10 mouse cellular contexts compared by ENCODE assay signal in genomic region chr4:41761680-41762079, GRCm38 (mm10). TPM values are rescaled to one million over a fixed set of nuclear protein-coding genes. Genes with fewer than 3 reads are reported as not detected.
DNase-seq lines count a peak whose midpoint lies in the region; ATAC-seq and TF ChIP-seq lines count a peak whose summit lies in the region.
"Had no signal": no experiment of that assay in that cellular context is flagged by ENCODE, and none has a peak within 500 bp of the region (broad histone marks: within the 10 kb centered on the region; RNA-seq: fewer than 3 reads in every experiment).

No protein-coding gene starts in this region.

- peaks cover 38% of the 10 kb centered on the region for H3K4me1 ChIP-seq in kidney, embryonic 16.5 days (ENCODE audit: insufficient read depth, low read length)
- peaks cover 47% of the 10 kb centered on the region for H3K4me1 ChIP-seq in embryonic facial prominence, embryonic 10.5 days
- H3K4me1 ChIP-seq in liver, embryonic 14.5 days (replicated peaks; ENCODE audit: control insufficient read depth in 2 of 2, insufficient read depth in 2 of 2, low read length in 1 of 2) = peaks cover 15 to 24% of the 10 kb centered on the region in 2 experiments
- peaks cover 12% of the 10 kb centered on the region for H3K4me1 ChIP-seq in thymus, adult 2 months (replicated peaks; ENCODE audit: control insufficient read depth, insufficient read depth, low read length)

- no peak for TF ChIP-seq POLR2A in thymus, adult 2 months (IDR thresholded peaks at IDR 0.05; ENCODE audit: control insufficient read depth, extremely low read depth, insufficient read depth, low read length, poor library complexity)

- ATAC-seq in kidney, embryonic 16.5 days (ENCODE audit: low FRiP score, low TSS enrichment) = no peak
- ATAC-seq in liver, embryonic 14.5 days (ENCODE audit: insufficient read depth) = no peak
- ATAC-seq: inflammation-experienced regulatory T-cells, adult 6 months had no signal

- no peak for DNase-seq in kidney, adult 11 months
- DNase-seq in embryonic facial prominence, embryonic 10.5 days (ENCODE audit: low spot score) = peak; percentile 56
- peak; percentile 61 for DNase-seq in forelimb bud, embryonic 11.5 days (ENCODE audit: low read depth, low spot score)
- no peak for DNase-seq in liver, embryonic 14.5 days (ENCODE audit: low read depth in 3 of 3, low spot score in 3 of 3)
- DNase-seq in thymus, adult 2 months = no peak
- no peak for DNase-seq in cerebellum, postnatal 36 days
- no peak for DNase-seq in adrenal gland, postnatal 25 days

- H3K9ac ChIP-seq in kidney, embryonic 16.5 days (replicated peaks; ENCODE audit: low read length) = peak overlapping the region; percentile 71
- no peak overlapping the region for H3K9ac ChIP-seq in liver, embryonic 14.5 days (replicated peaks)

- peak overlapping the region; percentile 65 for H3K4me2 ChIP-seq in kidney, embryonic 16.5 days (replicated peaks; ENCODE audit: low read depth, low read length)
- peak overlapping the region; percentile 70 for H3K4me2 ChIP-seq in liver, embryonic 14.5 days (ENCODE audit: low read depth)

- H3K27ac ChIP-seq in kidney, embryonic 16.5 days (ENCODE audit: low read length) = peak overlapping the region; percentile 92
- H3K27ac ChIP-seq in embryonic facial prominence, embryonic 10.5 days (replicated peaks) = peak overlapping the region; percentile 89
- no peak overlapping the region for H3K27ac ChIP-seq in liver, embryonic 14.5 days
- H3K27ac ChIP-seq in thymus, adult 2 months (ENCODE audit: control insufficient read depth, insufficient read depth, low read length) = no peak overlapping the region

- TF ChIP-seq CTCF in liver, embryonic 14.5 days (IDR thresholded peaks at IDR 0.05; ENCODE audit: low read depth) = no peak
- no peak for TF ChIP-seq CTCF in thymus, adult 2 months (IDR thresholded peaks at IDR 0.05; ENCODE audit: borderline replicate concordance, control insufficient read depth, extremely low read depth, insufficient read depth, low read length, poor library complexity)

- H3K27me3 ChIP-seq in kidney, embryonic 16.5 days (ENCODE audit: insufficient read depth, low read length) = no peaks in the 10 kb centered on the region
- no peaks in the 10 kb centered on the region for H3K27me3 ChIP-seq in embryonic facial prominence, embryonic 10.5 days (replicated peaks; ENCODE audit: low read depth, poor library complexity, severe bottlenecking)
- H3K27me3 ChIP-seq in liver, embryonic 14.5 days (ENCODE audit: control insufficient read depth, insufficient read depth, low read length) = no peaks in the 10 kb centered on the region
- H3K27me3 ChIP-seq in thymus, adult 2 months (ENCODE audit: control insufficient read depth, insufficient read depth, low read length) = no peaks in the 10 kb centered on the region

- H3K4me3 ChIP-seq in kidney, embryonic 16.5 days (ENCODE audit: low read length) = peak overlapping the region; percentile 52
- peak overlapping the region; percentile 65 for H3K4me3 ChIP-seq in embryonic facial prominence, embryonic 10.5 days
- no peak overlapping the region for H3K4me3 ChIP-seq in liver, embryonic 14.5 days (ENCODE audit: insufficient read depth in 1 of 2, low read depth in 2 of 2, low read length in 2 of 2)
- no peak overlapping the region for H3K4me3 ChIP-seq in thymus, adult 2 months (ENCODE audit: control insufficient read depth, insufficient read depth, low read length)

- no peaks in the 10 kb centered on the region for H3K36me3 ChIP-seq in kidney, embryonic 16.5 days (ENCODE audit: insufficient read depth, low read length)
- peaks cover 29% of the 10 kb centered on the region for H3K36me3 ChIP-seq in embryonic facial prominence, embryonic 10.5 days (replicated peaks)
- H3K36me3 ChIP-seq in liver, embryonic 14.5 days (replicated peaks; ENCODE audit: control insufficient read depth, insufficient read depth, low read depth) = no peaks in the 10 kb centered on the region; the same call in 1 of the 2 replicates
- H3K36me3 ChIP-seq in thymus, adult 2 months (ENCODE audit: control insufficient read depth, insufficient read depth, low read length) = peaks cover 6% of the 10 kb centered on the region

- no peak for TF ChIP-seq EP300 in liver, embryonic 14.5 days (IDR thresholded peaks at IDR 0.05; ENCODE audit: low read depth)

- no peaks in the 10 kb centered on the region for H3K9me3 ChIP-seq in kidney, embryonic 16.5 days (ENCODE audit: low read length)
- no peaks in the 10 kb centered on the region for H3K9me3 ChIP-seq in embryonic facial prominence, embryonic 10.5 days
- H3K9me3 ChIP-seq in liver, embryonic 14.5 days (ENCODE audit: control insufficient read depth, low read length) = no peaks in the 10 kb centered on the region

RNA-seq across cellular contexts. Expression of gene Sigmar1, which starts 5.7 kb away (rescaled TPM):
- 98.2 and 100 TPM in 2 replicates for polyA plus RNA-seq in kidney, embryonic 16.5 days (2015; fragmentation: Nextera tagmentation; extraction: Ambion mirVana)
- polyA plus RNA-seq in embryonic facial prominence, embryonic 10.5 days (2016; fragmentation: Nextera tagmentation; extraction: Ambion mirVana) = 87.6 and 91.5 TPM in 2 replicates
- polyA plus RNA-seq in liver, embryonic 14.5 days (2012; rRNA removed) = 24.4 and 30.2 TPM in 2 replicates
- 36.0 and 36.2 TPM in 2 replicates for polyA plus RNA-seq in liver, embryonic 14.5 days (2014; fragmentation: Nextera tagmentation; extraction: Ambion mirVana)
- 57.5 and 65.6 TPM in 2 replicates for polyA plus RNA-seq in thymus, adult 2 months (2012; rRNA removed)
- 84.5 and 86.8 TPM in 2 replicates for total RNA-seq in adrenal gland, postnatal 25 days (2021)

RNA-seq across cellular contexts. Expression of gene Galt, which starts 6.7 kb away (rescaled TPM):
- polyA plus RNA-seq in kidney, embryonic 16.5 days (2015; fragmentation: Nextera tagmentation; extraction: Ambion mirVana) = 61.9 and 65.5 TPM in 2 replicates
- polyA plus RNA-seq in embryonic facial prominence, embryonic 10.5 days (2016; fragmentation: Nextera tagmentation; extraction: Ambion mirVana) = 31.2 and 34.3 TPM in 2 replicates
- polyA plus RNA-seq in liver, embryonic 14.5 days (2012; rRNA removed) = 24.2 and 29.5 TPM in 2 replicates
- 19.2 and 22.1 TPM in 2 replicates for polyA plus RNA-seq in liver, embryonic 14.5 days (2014; fragmentation: Nextera tagmentation; extraction: Ambion mirVana)
- 189 and 211 TPM in 2 replicates for polyA plus RNA-seq in thymus, adult 2 months (2012; rRNA removed)
- total RNA-seq in adrenal gland, postnatal 25 days (2021) = 40.8 and 47.6 TPM in 2 replicates

RNA-seq across cellular contexts. Expression of gene Ccl27a, which starts 12.4 kb away (rescaled TPM):
- 36.3 and 38.5 TPM in 2 replicates for polyA plus RNA-seq in kidney, embryonic 16.5 days (2015; fragmentation: Nextera tagmentation; extraction: Ambion mirVana)
- 41.4 and 43.2 TPM in 2 replicates for polyA plus RNA-seq in embryonic facial prominence, embryonic 10.5 days (2016; fragmentation: Nextera tagmentation; extraction: Ambion mirVana)
- 9.5 and 10.8 TPM in 2 replicates for polyA plus RNA-seq in liver, embryonic 14.5 days (2012; rRNA removed)
- 7.8 and 8.2 TPM in 2 replicates for polyA plus RNA-seq in liver, embryonic 14.5 days (2014; fragmentation: Nextera tagmentation; extraction: Ambion mirVana)
- 85.4 and 97.4 TPM in 2 replicates for polyA plus RNA-seq in thymus, adult 2 months (2012; rRNA removed)
- 32.6 and 46.2 TPM in 2 replicates for total RNA-seq in adrenal gland, postnatal 25 days (2021)

RNA-seq across cellular contexts. Expression of gene Arid3c, which starts 30.7 kb away (rescaled TPM):
- polyA plus RNA-seq in kidney, embryonic 16.5 days (2015; fragmentation: Nextera tagmentation; extraction: Ambion mirVana) = not detected in 2 replicates
- 0.50 and 0.86 TPM in 2 replicates for polyA plus RNA-seq in embryonic facial prominence, embryonic 10.5 days (2016; fragmentation: Nextera tagmentation; extraction: Ambion mirVana)
- polyA plus RNA-seq in liver, embryonic 14.5 days (2012; rRNA removed) = not detected in 2 replicates
- polyA plus RNA-seq in liver, embryonic 14.5 days (2014; fragmentation: Nextera tagmentation; extraction: Ambion mirVana) = not detected in 2 replicates
- 0.06 and 0.15 TPM in 2 replicates for polyA plus RNA-seq in thymus, adult 2 months (2012; rRNA removed)
- not detected in 2 replicates for total RNA-seq in adrenal gland, postnatal 25 days (2021)
- total RNA-seq: common myeloid progenitor, adult 5-6 weeks had no signal
- polyA plus RNA-seq: inflammation-experienced regulatory T-cells, adult 6 months had no signal

RNA-seq across cellular contexts. Expression of gene Dctn3, which starts 38.7 kb away (rescaled TPM):
- 137 and 149 TPM in 2 replicates for polyA plus RNA-seq in kidney, embryonic 16.5 days (2015; fragmentation: Nextera tagmentation; extraction: Ambion mirVana)
- polyA plus RNA-seq in embryonic facial prominence, embryonic 10.5 days (2016; fragmentation: Nextera tagmentation; extraction: Ambion mirVana) = 133 and 140 TPM in 2 replicates
- 28.7 and 39.8 TPM in 2 replicates for polyA plus RNA-seq in liver, embryonic 14.5 days (2012; rRNA removed)
- polyA plus RNA-seq in liver, embryonic 14.5 days (2014; fragmentation: Nextera tagmentation; extraction: Ambion mirVana) = 63.9 and 68.6 TPM in 2 replicates
- 60.5 and 72.8 TPM in 2 replicates for polyA plus RNA-seq in thymus, adult 2 months (2012; rRNA removed)
- total RNA-seq in adrenal gland, postnatal 25 days (2021) = 108 and 120 TPM in 2 replicates

Comparison
In these comparisons a context has a peak if more than half of its experiments do, and no peak if none do; other contexts are left out.
1. H3K27ac ChIP-seq: peak in kidney, embryonic 16.5 days (single experiment) and embryonic facial prominence, embryonic 10.5 days (single experiment); none in liver, embryonic 14.5 days (single experiment) and thymus, adult 2 months (single experiment).
2. H3K4me3 ChIP-seq: peak in kidney, embryonic 16.5 days (single experiment) and embryonic facial prominence, embryonic 10.5 days (single experiment); none in liver, embryonic 14.5 days (0 of 2) and thymus, adult 2 months (single experiment).
3. DNase-seq: peak in embryonic facial prominence, embryonic 10.5 days (single experiment) and forelimb bud, embryonic 11.5 days (single experiment); none in kidney, adult 11 months (single experiment), liver, embryonic 14.5 days (0 of 3), thymus, adult 2 months (single experiment), cerebellum, postnatal 36 days (0 of 2) and adrenal gland, postnatal 25 days (single experiment).